Mouse (Mus musculus): ENCODE results near the gene Ccdc93. TPM values are rescaled to one million over a fixed set of nuclear protein-coding genes. Genes with fewer than 3 reads are reported as not detected.

The Ccdc93 gene
- polyA plus RNA-seq, 1 experiment from 2014 or later = 10.8 TPM

GRCm38 (mm10) chr1:121531439-121531838 lies 100.6 kb downstream of the Ccdc93 start:
- 76% methylated on average over 7 of the region's 7 CpGs for WGBS
- ATAC-seq (ENCODE audit: insufficient number of reproducible peaks, low FRiP score, low TSS enrichment, low read depth) = no peak

GRCm38 (mm10) chr1:121540361-121540760 lies 109.5 kb downstream of the Ccdc93 start:
- WGBS = 77% methylated on average over 8 of the region's 8 CpGs
- ATAC-seq (ENCODE audit: insufficient number of reproducible peaks, low FRiP score, low TSS enrichment, low read depth) = no peak
- DNase-seq (ENCODE audit: low spot score) = no peak

More at GRCm38 (mm10) chr1:121531439-121531838, 100.6 kb downstream of the Ccdc93 start:
- Histone ChIP-seq H3K4me1 (ENCODE audit: control insufficient read depth, insufficient read depth, low read length) (peaks cover 7% of the 10 kb centered on the region; the same call in 1 of the 2 replicates), H3K4me3 (ENCODE audit: low read depth, low read length) (no peak overlapping the region), H3K9me3 (ENCODE audit: control insufficient read depth, low read length) (no peaks in the 10 kb centered on the region), H3K27ac (replicated peaks; ENCODE audit: low read depth, low read length) (no peak overlapping the region), H3K27me3 (ENCODE audit: control insufficient read depth, insufficient read depth, low read length) (peaks cover 12% of the 10 kb centered on the region), H3K36me3 (ENCODE audit: control insufficient read depth, insufficient read depth, low read length) (no peaks in the 10 kb centered on the region), H3K9ac (ENCODE audit: low read length) (no peak overlapping the region), H3K4me2 (ENCODE audit: low read depth, severe bottlenecking) (no peak overlapping the region)
- no peak for DNase-seq (ENCODE audit: low spot score)

GRCm38 (mm10) chr1:121546844-121547243 lies 116.0 kb downstream of the Ccdc93 start:
- Histone ChIP-seq H3K9me3 (ENCODE audit: control insufficient read depth, low read length) (no peaks in the 10 kb centered on the region), H3K4me1 (ENCODE audit: control insufficient read depth, insufficient read depth, low read length) (no peaks in the 10 kb centered on the region), H3K27me3 (ENCODE audit: control insufficient read depth, insufficient read depth, low read length) (no peaks in the 10 kb centered on the region), H3K4me3 (ENCODE audit: low read depth, low read length) (no peak overlapping the region), H3K4me2 (ENCODE audit: low read depth, severe bottlenecking) (no peak overlapping the region), H3K27ac (replicated peaks; ENCODE audit: low read depth, low read length) (no peak overlapping the region), H3K9ac (ENCODE audit: low read length) (no peak overlapping the region), H3K36me3 (ENCODE audit: control insufficient read depth, insufficient read depth, low read length) (no peaks in the 10 kb centered on the region)
- WGBS = 85% methylated on average over 2 of the region's 2 CpGs
- DNase-seq (ENCODE audit: low spot score) = no peak
- no peak for ATAC-seq (ENCODE audit: insufficient number of reproducible peaks, low FRiP score, low TSS enrichment, low read depth)

More at GRCm38 (mm10) chr1:121540361-121540760, 109.5 kb downstream of the Ccdc93 start:
- Histone ChIP-seq H3K4me1 (ENCODE audit: control insufficient read depth, insufficient read depth, low read length) (no peaks in the 10 kb centered on the region), H3K27ac (replicated peaks; ENCODE audit: low read depth, low read length) (no peak overlapping the region), H3K9ac (ENCODE audit: low read length) (no peak overlapping the region), H3K4me2 (ENCODE audit: low read depth, severe bottlenecking) (no peak overlapping the region), H3K9me3 (ENCODE audit: control insufficient read depth, low read length) (no peaks in the 10 kb centered on the region), H3K4me3 (ENCODE audit: low read depth, low read length) (no peak overlapping the region), H3K36me3 (ENCODE audit: control insufficient read depth, insufficient read depth, low read length) (no peaks in the 10 kb centered on the region), H3K27me3 (ENCODE audit: control insufficient read depth, insufficient read depth, low read length) (no peaks in the 10 kb centered on the region)

GRCm38 (mm10) chr1:121548667-121549066 lies 117.8 kb downstream of the Ccdc93 start:
- Histone ChIP-seq H3K9ac (ENCODE audit: low read length) (no peak overlapping the region), H3K27me3 (ENCODE audit: control insufficient read depth, insufficient read depth, low read length) (no peaks in the 10 kb centered on the region), H3K36me3 (ENCODE audit: control insufficient read depth, insufficient read depth, low read length) (0 out of 2 replicates have a peak, but pooled peaks cover 3% of the 10 kb centered on the region), H3K4me1 (ENCODE audit: control insufficient read depth, insufficient read depth, low read length) (no peaks in the 10 kb centered on the region), H3K27ac (replicated peaks; ENCODE audit: low read depth, low read length) (no peak overlapping the region), H3K9me3 (ENCODE audit: control insufficient read depth, low read length) (no peaks in the 10 kb centered on the region), H3K4me2 (ENCODE audit: low read depth, severe bottlenecking) (no peak overlapping the region), H3K4me3 (ENCODE audit: low read depth, low read length) (no peak overlapping the region)
- DNase-seq (ENCODE audit: low spot score) = no peak
- whole genome bisulfite sequencing = 86% methylated on average over 4 of the region's 4 CpGs
- no peak for ATAC-seq (ENCODE audit: insufficient number of reproducible peaks, low FRiP score, low TSS enrichment, low read depth)

- Histone ChIP-seq H3K4me2 (ENCODE audit: low read depth, severe bottlenecking) (no peak overlapping the region), H3K36me3 (ENCODE audit: control insufficient read depth, insufficient read depth, low read length) (peaks cover 3% of the 10 kb centered on the region; the same call in 1 of the 2 replicates), H3K27ac (replicated peaks; ENCODE audit: low read depth, low read length) (no peak overlapping the region), H3K9me3 (ENCODE audit: control insufficient read depth, low read length) (no peaks in the 10 kb centered on the region), H3K9ac (ENCODE audit: low read length) (no peak overlapping the region), H3K4me3 (ENCODE audit: low read depth, low read length) (no peak overlapping the region), H3K27me3 (ENCODE audit: control insufficient read depth, insufficient read depth, low read length) (no peaks in the 10 kb centered on the region), H3K4me1 (ENCODE audit: control insufficient read depth, insufficient read depth, low read length) (no peaks in the 10 kb centered on the region)
- ATAC-seq (ENCODE audit: insufficient number of reproducible peaks, low FRiP score, low TSS enrichment, low read depth) = no peak
- DNase-seq (ENCODE audit: low spot score) = no peak
- WGBS = 73% methylated on average over 4 of the region's 4 CpGs
These were observed 118.6 kb downstream of the Ccdc93 start for GRCm38 (mm10) chr1:121549456-121549855.

GRCm38 (mm10) chr1:121550801-121551456 lies 120.1 kb downstream of the Ccdc93 start:
- H3K36me3 ChIP-seq (ENCODE audit: control insufficient read depth, insufficient read depth, low read length) = peaks cover 12% of the 10 kb centered on the region
- no peaks in the 10 kb centered on the region for H3K27me3 ChIP-seq (ENCODE audit: control insufficient read depth, insufficient read depth, low read length)
- no peak overlapping the region for H3K4me3 ChIP-seq (ENCODE audit: low read depth, low read length)
- no peaks in the 10 kb centered on the region for H3K9me3 ChIP-seq (ENCODE audit: control insufficient read depth, low read length)
- no peak overlapping the region for H3K27ac ChIP-seq (replicated peaks; ENCODE audit: low read depth, low read length)
- ATAC-seq (ENCODE audit: insufficient number of reproducible peaks, low FRiP score, low TSS enrichment, low read depth) = no peak
- no peaks in the 10 kb centered on the region for H3K4me1 ChIP-seq (ENCODE audit: control insufficient read depth, insufficient read depth, low read length)
- WGBS = 90% methylated on average over 16 of the region's 16 CpGs
- no peak overlapping the region for H3K9ac ChIP-seq (ENCODE audit: low read length)
- no peak overlapping the region for H3K4me2 ChIP-seq (ENCODE audit: low read depth, severe bottlenecking)
- DNase-seq (ENCODE audit: low spot score) = no peak

- no peaks in the 10 kb centered on the region for H3K27me3 ChIP-seq (ENCODE audit: control insufficient read depth, insufficient read depth, low read length)
- H3K36me3 ChIP-seq (ENCODE audit: control insufficient read depth, insufficient read depth, low read length) = peaks cover 16% of the 10 kb centered on the region
- no peak overlapping the region for H3K4me3 ChIP-seq (ENCODE audit: low read depth, low read length)
- no peak for ATAC-seq (ENCODE audit: insufficient number of reproducible peaks, low FRiP score, low TSS enrichment, low read depth)
- H3K4me1 ChIP-seq (ENCODE audit: control insufficient read depth, insufficient read depth, low read length) = no peaks in the 10 kb centered on the region
- 94% methylated on average over 7 of the region's 7 CpGs for WGBS
- no peaks in the 10 kb centered on the region for H3K9me3 ChIP-seq (ENCODE audit: control insufficient read depth, low read length)
- H3K9ac ChIP-seq (ENCODE audit: low read length) = no peak overlapping the region
- no peak overlapping the region for H3K27ac ChIP-seq (replicated peaks; ENCODE audit: low read depth, low read length)
- no peak for DNase-seq (ENCODE audit: low spot score)
- no peak overlapping the region for H3K4me2 ChIP-seq (ENCODE audit: low read depth, severe bottlenecking)
These were observed 120.6 kb downstream of the Ccdc93 start for GRCm38 (mm10) chr1:121551457-121551835.
